25 mouse cellular contexts compared by ENCODE assay signal in the genomic region with DNA sequence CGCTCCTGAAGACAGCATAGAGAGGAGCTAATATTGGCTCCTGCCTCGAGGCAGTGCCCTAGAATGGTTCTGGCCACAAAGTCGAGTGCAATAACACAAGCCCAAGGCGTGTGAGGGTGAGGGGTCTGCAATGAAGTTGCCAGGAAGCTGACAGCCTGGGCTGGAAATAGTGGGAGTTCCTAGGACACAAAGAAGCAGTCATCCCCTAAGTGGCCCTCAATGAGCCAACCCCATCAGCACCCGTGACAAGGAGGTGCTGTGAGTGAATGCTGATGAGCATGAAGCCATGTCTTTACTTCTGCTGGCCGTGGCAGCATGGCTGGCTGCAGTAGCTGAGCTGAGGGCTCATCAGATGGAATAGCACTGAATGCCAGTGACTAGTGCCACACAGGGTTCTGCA. TPM values are rescaled to one million over a fixed set of nuclear protein-coding genes. Genes with fewer than 3 reads are reported as not detected.
"Had no signal": no experiment of that assay in that cellular context is flagged by ENCODE, and none has a peak within 500 bp of the region (broad histone marks: within the 10 kb centered on the region; RNA-seq: fewer than 3 reads in every experiment).

No protein-coding gene starts in this region.

- H3K27ac ChIP-seq: liver, embryonic 13.5 days; midbrain, embryonic 12.5 days; midbrain, embryonic 15.5 days; neural tube, embryonic 12.5 days; stomach, embryonic 15.5 days had no signal

- H3K4me3 ChIP-seq: liver, embryonic 13.5 days; midbrain, embryonic 12.5 days; midbrain, embryonic 15.5 days; neural tube, embryonic 12.5 days; stomach, embryonic 15.5 days had no signal

- H3K9ac ChIP-seq: liver, embryonic 13.5 days; midbrain, embryonic 12.5 days; midbrain, embryonic 15.5 days; neural tube, embryonic 12.5 days; stomach, embryonic 15.5 days had no signal

- H3K4me2 ChIP-seq: liver, embryonic 13.5 days; midbrain, embryonic 12.5 days; midbrain, embryonic 15.5 days; neural tube, embryonic 12.5 days; stomach, embryonic 15.5 days had no signal

- H3K36me3 ChIP-seq: liver, embryonic 13.5 days; midbrain, embryonic 12.5 days; midbrain, embryonic 15.5 days; neural tube, embryonic 12.5 days; stomach, embryonic 15.5 days had no signal

- H3K9me3 ChIP-seq: liver, embryonic 13.5 days; midbrain, embryonic 12.5 days; midbrain, embryonic 15.5 days; neural tube, embryonic 12.5 days; stomach, embryonic 15.5 days had no signal

- H3K4me1 ChIP-seq: liver, embryonic 13.5 days; stomach, embryonic 15.5 days had no signal

- H3K27me3 ChIP-seq: midbrain, embryonic 15.5 days; neural tube, embryonic 12.5 days; stomach, embryonic 15.5 days had no signal

- DNase-seq: kidney, adult 18-20 months; kidney, adult 9 months; kidney, postnatal 14 days; kidney, postnatal 4 days; liver, embryonic 13.5 days; lung, adult 2 months; lung, postnatal 14 days; lung, postnatal 4 days; retina, postnatal 1 day; right cerebral cortex, postnatal 25 days; spleen, adult 18-20 months; thymus, postnatal 25 days had no signal

RNA-seq across cellular contexts. Expression of a gene that starts 58.5 kb away (rescaled TPM):
- total RNA-seq: layer of hippocampus, adult 18-20 months; layer of hippocampus, postnatal 14 days; liver, adult 2 months; megakaryocyte progenitor cell, adult 5-6 weeks; neutrophil, adult 5-6 weeks had no signal
- polyA plus RNA-seq: limb, embryonic 11.5 days; liver, adult 2 months; liver, embryonic 13.5 days; liver, embryonic 16.5 days; lung, adult 2 months; lung, embryonic 16.5 days; midbrain, embryonic 15.5 days; thymus, postnatal 0 days had no signal
